Mouse (Mus musculus) embryo, embryonic 9.5 days (tissue): Measurements from ENCODE around the gene Uchl1.

ENCODE experiments used
- DNase-seq: peaks from one replicate; pipeline ENCODE4 v3.0.0-alpha.2; 2017; ENCODE audit errors: extremely low spot score

The Uchl1 gene

DNA sequence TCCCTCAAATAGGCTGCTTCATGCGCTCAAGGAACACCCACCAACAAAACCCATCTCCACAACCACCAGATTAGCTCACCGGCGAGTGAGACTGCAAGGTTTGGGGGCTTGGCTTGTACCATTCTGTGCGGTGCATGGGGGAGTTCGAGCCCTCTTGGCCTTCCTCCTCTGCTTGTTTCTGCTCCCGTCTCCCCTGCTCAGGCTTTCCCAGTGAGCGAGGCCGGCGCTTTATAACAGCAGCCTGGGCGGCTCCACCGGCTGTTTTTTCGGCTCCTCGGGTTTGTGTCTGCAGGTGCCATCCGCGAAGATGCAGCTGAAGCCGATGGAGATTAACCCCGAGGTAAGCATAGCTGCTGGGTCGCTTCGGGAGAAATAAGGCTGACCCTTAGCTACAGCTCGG lies at the start of gene Uchl1:
Gene Uchl1, plus strand, starts transcription at position 109 of the 400 bp plus-strand sequence.
- DNase-seq, result peak; percentile 93

DNA sequence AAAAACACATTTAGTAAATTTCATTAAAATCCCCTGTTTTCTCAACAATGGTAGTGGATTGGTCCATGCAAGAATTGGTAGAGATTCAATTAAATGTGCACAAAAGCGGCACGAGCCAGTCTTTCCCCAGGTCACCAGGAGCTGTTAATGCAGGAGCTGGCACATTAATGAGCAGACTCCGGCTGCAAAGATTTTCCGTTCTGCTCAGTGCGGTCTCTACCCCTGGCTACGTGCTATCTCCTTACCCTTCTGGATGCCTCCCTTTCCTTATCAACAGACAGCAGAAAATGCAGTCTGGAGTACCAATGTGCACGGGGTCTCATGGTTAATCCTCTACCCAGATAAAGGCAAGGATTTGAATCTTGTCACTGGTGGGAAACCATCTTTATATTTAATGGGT lies 48.1 kb upstream of the Uchl1 start:
- DNase-seq, result no peak

DNA sequence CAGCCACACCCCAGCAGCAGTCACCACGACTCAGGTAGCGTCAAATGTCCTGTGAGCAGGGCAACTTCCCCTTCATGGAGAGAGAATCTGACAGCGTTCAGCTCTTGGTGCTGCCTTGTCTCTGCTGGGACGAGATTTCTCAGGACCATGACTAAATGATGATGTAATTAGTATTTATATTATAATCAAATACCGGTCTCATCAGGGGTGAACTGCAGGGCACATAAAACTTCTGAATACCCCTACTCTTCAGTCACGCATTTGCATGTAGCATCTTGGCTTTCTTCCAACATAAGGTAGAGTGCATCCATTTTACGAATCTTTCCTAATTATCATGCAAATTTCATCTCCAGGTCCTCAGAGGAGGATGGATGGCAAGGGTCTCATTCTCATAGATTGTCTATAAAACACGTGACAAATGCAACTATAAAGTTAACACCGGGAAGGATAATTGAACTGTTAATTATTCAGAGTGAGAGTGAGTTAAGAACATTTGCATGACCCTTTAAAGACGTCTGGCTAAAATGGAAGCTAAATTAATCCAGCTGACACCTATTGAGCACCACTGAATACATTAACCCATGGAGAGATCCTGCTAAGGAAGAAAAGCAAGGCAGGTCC lies 40.3 kb upstream of the Uchl1 start:
- no peak for DNase-seq

DNA sequence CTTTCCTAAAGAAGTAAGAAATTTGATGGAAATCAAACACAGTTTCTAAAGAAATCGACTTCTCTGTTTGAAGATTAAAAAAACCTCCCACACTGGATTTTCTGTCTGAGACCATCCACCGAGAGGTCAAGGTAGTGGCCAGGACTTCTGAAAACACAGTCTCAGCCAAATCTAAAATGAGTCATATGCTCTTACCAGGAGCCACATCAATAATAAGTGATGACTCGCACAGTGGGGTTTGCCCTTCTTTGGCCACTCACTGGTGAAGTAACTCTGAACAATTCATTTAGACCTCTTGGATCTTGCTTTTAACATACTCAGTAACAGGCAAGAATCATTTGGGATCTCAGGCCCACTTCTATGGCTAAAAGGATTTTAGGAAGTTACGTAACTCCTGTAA lies 33.7 kb upstream of the Uchl1 start:
- DNase-seq, result no peak

DNA sequence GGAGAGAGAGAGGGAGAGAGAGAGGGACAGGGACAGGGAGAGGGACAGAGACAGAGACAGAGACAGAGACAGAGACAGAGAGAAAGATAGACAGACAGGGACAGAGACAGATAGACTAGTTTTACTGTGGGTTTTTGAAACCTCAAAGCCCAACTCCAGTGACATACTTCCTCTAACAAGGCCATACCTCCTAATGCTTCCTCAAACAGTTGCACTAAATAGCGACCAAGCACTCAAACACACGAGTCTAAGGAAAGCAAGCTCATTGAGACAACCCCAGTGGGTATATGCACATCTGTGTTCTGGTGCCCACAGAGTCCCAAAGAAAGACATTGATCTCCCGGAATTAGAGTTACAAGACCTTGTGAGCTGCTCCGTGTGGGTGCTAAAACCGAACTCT lies 32.6 kb upstream of the Uchl1 start:
- no peak for DNase-seq

DNA sequence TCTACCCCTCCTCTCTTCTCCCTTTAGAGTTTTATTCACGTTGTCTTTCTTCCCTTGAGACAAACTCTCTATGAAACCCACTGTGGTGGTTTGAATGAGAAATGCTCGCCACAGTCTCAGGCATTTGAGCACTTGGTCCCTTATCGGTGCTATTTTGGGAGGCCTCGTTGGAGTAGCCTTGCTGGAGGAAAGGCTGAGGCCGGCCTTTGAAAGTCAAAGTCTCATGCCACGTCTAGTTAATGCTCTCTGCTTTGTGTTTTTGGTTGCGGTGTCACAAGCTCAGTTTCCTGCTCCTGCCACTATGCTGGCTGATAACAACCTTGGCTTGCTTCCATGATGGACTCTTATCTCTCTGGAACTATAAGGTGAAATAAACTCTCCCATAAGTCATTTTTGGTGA lies 28.4 kb upstream of the Uchl1 start:
- DNase-seq, result no peak

DNA sequence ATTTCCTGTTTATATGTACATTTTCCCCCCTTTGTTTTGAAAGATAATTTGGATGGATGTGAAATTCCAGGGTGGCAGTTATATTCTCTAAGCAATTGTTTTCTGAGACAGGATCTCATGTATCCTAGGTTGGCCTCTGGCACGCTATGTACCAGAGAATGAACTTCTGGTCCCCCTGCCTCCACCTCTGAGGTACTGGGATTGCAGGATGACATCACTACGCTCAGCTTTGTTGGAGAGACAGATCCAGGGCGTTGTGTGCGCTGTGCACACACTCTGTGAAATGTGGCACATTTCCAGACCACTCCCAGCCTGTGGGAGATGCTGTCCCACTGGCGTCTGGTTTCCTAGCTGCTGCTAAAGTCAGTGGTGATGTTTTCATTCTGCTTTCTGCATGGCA lies 21.7 kb upstream of the Uchl1 start:
- DNase-seq, result no peak

DNA sequence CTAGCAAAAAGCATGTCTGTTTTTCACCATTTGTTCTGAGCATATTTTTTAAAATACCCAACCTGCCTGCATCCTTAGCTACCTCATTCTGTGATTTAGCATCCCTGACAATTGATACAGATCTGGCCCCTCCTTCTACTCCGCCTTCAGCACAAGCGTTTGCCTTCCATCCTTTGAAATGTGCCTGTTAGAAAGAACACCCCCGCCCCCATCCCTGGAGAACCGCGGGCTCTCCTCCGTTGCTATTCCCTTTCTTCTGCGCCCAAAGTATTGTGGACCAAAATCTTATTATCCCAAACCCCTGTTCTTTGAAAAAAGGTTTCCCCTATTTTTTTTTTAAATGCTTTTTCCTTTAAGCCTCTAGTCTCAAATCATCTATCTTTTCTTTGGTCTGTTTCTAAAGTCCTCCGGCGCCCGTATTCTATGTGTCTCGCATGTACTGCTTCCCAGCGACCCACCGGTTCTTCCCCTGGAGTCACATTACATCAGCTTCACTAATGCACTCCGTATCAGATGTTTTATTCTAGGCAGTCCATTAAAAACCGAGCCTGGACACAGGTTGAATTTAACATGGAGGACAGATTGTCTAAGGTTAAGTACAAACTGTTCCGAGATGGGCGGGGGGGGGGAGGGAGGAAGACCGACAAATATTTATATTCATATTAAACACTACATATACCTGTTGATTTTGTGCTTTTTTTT lies 551 bp upstream of the Uchl1 start:
- no peak for DNase-seq

DNA sequence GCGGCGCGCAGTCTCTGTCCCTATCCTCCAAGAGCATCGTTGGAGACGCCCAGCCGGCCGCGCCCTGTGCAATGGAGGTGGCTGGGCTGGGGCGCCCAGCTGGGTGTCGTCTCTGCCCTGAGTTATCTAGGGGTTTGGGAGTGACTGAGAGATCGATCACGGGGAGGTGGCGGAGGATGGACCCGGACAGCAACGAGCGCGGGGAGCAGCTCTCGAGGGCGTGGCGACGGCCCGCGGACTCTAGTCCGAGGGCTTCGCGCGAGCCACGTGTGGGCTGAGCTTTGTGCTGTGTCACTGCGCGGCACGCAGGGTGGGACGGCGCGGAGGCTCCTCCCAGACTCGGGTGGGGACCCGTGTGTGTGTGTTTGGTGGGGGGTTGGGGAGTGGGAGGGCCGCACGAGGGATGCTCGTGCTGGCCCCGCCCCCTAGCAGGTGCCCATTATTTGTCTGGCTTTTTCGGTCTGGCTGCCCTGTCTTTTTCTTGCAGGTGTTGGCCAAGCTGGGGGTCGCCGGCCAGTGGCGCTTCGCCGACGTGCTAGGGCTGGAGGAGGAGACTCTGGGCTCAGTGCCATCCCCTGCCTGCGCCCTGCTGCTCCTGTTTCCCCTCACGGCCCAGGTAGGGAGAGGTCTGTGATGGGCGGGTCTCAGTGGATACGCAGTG lies 696 bp downstream of the Uchl1 start:
- DNase-seq, result no peak

DNA sequence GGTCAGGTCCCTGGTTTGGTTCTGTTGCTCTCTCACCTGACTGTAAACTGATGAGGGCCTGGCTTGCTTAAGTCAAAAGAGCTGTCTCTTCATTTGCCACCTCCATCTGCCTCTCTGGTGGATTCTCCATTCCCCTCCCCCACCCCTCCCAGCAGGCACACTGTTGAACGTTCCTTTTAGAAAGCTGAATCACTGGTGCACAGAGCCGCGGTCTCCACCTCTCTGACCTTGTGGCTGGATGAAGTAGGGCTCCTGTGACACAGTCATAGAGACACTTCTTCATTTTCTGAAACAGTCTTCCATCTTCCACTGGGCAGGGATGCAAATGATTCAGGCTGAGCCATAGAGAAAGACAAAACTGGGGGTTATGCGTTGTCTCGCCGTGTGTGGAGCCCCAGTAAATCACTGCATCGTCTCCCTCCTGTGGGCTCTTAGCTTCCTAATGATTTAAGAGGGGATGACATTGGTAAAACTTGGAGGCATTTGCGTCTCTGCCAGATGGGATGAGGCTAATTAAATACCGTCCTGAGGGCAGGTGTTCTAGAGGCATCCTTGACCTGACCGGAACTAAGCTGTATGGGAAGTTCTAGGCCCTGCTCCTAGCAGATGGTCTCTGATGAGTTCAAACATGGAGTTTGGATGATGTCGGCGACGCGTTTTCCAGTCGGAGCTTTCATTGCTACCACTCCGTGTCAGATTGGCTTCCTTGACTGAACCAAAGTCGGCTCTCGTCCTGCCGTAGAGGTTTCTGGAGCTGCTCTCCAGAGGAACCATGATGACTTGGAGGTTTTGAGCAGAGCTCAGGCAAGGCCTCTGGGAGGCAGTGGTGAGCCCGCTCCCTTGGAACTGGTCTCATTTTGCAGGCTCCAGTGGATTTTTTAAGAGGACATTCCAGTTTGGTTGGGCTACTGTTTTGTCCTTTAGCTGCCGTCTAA lies 1.8 kb downstream of the Uchl1 start:
- no peak for DNase-seq

DNA sequence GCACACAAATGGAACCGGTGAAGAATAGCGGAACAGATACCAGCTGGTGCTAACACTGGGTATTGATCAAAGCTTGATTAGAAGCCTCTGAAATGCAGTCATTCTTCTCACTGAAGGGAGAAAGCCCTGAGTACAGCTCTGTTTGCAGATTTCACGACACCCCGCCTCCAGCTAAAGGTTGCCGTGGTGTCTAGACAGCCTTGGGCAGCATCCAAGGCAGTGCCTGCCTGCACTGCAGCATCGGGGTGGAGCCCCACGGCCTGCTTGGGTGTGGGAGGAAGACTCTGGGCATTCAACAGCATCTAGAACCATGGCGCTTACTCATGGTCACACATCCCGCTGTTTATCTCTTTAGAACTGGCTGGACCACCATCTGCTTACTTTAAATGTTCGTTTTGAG lies 3.3 kb downstream of the Uchl1 start:
- no peak for DNase-seq

DNA sequence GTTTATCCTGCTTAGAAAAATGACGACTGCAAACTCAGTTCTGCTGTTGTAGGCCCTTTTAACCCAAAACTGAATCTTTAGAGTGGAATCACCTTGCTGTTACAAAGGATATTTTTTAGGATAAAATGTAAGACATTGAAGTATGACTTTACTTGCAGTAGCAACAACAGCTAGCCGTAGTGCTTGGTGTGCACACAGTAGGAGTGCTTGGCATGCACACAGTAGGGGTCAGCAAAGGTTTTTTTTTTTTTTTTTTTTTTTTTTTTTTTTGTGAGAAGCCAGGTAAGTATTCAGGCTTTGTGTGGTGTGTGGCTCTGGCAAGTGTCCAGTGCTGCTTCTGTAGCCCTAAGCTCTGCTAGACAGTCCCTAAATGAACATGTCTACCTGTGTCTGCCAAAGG lies 10.0 kb downstream of the Uchl1 start:
- DNase-seq, result no peak

DNA sequence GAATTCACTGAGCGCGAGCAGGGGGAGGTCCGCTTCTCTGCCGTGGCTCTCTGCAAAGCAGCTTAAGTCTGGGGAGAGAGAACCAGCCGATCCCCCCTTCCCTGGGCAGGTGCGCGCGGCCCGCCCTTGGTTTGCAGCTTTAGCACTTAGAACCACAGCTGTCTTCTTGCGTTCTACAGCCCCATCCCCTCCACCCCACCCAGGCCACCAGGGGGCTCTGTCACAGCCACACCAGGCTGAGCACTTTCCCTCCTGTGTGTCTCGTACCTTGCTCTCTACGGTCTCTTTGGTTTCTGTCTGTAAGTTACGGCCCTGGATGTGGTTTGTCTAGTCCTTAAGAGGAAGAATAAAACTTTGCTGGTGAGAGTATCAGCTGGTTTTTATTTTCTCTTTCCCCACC lies 11.0 kb downstream of the Uchl1 start:
- DNase-seq, result no peak

DNA sequence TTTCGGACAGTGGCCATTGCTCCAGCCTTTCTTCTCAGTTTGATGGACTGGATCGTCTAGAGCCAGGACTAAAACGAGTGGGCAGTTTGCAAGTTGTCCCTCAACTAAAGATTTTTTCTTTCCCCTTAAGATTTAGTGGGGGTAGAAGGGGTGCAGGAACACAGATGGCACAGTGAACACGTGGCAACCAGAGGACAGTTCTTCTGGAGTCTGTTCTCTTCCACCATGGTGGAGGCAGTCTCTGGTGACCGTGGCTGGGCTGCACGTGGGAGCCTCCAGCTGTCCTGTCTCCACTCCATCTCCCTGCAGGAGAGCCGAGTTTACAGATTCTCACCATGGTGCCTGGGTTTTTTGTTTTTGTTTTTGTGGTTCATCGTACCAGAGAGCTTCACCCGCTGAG lies 11.8 kb downstream of the Uchl1 start:
- no peak for DNase-seq

DNA sequence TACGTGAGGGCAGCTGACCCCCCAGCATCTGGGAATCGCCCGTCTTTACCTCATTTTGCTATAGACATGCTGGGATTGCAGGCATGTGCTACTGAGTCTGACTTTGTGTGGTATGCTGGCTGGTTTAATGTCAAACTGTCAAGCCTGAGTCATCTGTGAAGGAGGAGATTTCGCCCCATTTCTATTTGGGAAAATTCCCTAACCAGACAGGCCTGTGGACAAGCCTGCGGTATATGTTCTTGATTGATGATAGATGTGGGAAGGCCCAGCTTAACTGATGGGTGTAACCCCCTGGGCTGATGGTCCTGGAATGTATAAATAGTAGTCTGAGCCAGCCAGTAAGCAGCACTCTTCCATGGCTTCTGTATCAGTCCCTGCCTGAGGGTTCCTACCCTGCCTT lies 12.4 kb downstream of the Uchl1 start:
- DNase-seq, result no peak

DNA sequence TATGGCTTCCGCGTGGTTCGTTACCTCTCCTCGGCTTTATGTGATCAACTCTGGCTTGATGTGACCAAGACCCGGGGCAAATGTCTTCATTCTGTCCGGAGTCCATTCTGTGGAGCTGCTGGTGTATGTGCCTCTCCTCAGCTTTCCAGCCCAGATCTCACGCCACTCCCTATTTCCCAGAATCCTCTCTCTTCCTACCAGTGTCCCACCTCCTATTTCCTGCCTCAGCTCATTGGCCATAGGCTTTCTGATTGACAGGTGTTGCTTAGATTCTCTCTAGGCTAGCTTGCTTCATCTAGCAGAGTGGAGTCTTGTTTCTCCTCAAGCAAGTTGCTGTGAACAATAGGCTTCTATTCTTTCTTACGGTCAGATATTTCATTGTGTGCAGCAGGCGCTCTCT lies 13.9 kb downstream of the Uchl1 start:
- DNase-seq, result no peak

DNA sequence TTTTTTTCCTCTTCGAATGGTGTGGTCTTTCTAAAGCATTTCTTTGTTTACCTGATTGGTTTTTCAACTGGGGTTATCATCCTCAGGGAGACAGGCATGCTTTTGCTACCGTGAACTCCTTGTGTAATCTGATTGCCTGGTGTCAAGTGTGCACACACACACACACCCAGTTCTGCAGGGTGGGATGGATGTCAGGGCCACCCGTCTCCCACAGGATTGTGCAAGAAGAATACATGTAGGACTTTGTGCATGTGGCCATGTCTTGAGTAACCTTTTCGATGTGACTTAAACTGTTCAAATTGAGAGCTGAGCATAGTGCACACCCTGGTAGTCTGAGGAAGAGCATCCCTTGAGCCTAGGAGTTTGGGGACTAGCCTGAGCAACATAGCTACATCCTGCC lies 17.3 kb downstream of the Uchl1 start:
- no peak for DNase-seq

DNA sequence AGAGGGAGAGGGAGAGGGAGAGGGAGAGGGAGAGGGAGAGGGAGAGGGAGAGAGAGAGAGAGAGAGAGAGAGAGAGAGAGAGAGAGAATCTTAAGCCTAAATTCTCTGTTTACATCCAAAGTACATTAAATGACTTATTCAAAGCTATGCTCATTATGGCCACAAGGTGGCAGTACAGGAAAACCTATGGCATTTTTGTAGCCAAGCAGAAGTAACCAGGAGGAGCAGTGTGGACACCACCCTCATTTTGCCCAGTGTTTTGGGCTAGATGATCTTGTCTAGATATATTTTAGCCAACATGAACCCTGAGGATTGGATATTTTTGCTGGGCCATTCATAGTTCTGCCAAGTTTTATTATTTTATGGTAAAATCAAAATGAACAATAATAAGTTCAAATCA lies 21.2 kb downstream of the Uchl1 start:
- peak; percentile 77 for DNase-seq

DNA sequence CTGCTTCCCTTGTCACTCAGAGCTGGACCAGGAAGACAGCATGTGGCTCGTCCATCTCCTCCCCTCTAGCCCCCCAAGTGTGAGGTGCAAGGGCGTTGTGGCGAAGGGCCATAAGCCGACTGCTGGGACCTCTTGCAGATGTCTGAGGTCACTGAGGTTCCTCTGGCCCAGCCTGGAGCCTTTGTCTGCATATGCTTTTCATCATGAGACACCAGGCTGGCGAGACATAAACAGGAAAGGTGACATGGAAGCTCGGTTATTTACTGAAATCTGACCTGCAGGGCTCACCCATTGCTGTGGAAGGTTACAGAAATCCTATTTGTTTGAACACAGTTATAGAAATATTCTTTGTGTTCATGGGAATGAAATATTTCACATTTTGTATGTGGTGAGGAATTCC lies 24.0 kb downstream of the Uchl1 start:
- peak; percentile 42 for DNase-seq

DNA sequence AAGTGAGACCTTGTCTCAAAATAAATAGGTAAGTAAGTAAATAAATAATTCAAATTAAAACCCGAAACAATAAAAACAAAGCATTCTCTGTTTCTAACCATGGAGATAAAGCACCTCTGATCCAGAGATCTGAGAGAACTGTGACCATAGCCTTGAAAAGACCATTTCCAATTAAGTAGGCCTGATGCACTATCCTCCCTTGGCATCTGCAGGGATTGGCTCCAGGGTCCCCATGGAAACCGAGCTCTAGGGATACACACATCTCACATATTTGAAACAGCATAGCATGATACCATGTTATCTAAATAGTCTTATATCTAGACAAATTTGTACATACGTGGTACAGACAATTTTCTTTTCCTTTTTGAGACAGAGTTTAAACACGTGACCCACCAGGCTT lies 26.1 kb downstream of the Uchl1 start:
- no peak for DNase-seq

DNA sequence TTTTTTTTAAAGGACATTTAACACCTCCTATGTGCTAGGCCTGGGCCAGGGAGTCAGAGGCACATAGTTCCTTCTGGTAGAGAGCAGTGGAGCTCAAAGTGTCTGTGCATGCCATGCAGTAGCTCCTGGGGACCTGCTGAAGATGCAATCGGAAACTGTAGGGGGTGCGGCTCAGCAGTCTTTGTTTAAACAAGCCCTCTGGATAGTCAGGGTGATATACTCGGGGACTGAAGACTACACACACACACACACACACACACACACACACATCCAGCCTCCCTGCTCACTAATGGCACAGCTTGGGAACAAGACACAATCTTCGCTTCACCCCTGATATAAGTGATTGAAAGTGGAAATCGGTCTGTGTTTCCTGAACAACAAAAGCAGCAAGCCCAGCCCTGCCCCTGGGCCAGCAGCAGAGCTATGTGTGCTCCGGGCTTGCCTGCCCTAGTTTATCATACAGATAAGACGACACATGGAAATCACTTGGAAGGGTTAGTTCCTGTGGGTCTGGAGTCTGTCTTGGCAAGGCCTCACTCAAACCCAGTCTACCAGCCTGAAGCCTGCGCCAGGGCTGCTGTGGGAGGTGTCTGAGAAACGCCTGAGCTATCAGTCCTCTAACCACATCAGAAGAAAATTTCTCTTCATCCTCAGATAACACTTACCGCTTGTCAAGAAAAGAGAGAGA lies 27.6 kb downstream of the Uchl1 start:
- DNase-seq, result peak; percentile 30

DNA sequence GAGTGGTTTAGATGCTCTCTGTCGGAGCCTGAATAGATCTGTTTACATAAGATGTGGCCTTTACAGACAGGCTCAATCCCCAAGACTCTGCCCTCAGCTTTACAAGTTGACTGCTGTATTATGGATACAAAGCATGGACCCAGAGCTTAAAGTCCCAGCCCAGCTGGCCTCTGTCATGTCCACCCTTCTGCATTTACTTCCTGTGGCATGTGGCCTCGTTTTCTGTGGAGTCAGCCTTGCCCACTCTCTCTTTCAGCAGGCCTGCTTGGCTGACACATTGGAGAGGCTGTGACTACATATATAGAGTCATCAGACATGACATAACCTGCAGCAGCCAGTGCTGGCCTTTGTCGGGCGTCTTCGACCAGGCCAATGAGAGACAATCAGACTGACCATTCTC lies 32.0 kb downstream of the Uchl1 start:
- no peak for DNase-seq
